ENCODE assay signal across 18 mouse cellular contexts in genomic region chr19:46399372-46399771, GRCm38 (mm10). TPM values are rescaled to one million over a fixed set of nuclear protein-coding genes. Genes with fewer than 3 reads are reported as not detected.
DNase-seq lines count a peak whose midpoint lies in the region; ATAC-seq and TF ChIP-seq lines count a peak whose summit lies in the region.
"Had no signal": no experiment of that assay in that cellular context is flagged by ENCODE, and none has a peak within 500 bp of the region (broad histone marks: within the 10 kb centered on the region; RNA-seq: fewer than 3 reads in every experiment).

No protein-coding gene starts in this region.

- ATAC-seq in forebrain, embryonic 15.5 days (replicated peaks), result no peak
- ATAC-seq in forebrain, embryonic 16.5 days, result no peak
- no peak for ATAC-seq in intestine, embryonic 16.5 days
- no peak for ATAC-seq in intestine, embryonic 15.5 days
- ATAC-seq in lung, postnatal 0 days, result no peak
- no peak for ATAC-seq in limb, embryonic 15.5 days (ENCODE audit: insufficient number of reproducible peaks, low FRiP score, low TSS enrichment, low read depth)
- ATAC-seq: forebrain, postnatal 0 days; liver, postnatal 0 days had no signal

- H3K27ac ChIP-seq in forebrain, embryonic 15.5 days (replicated peaks), result no peak overlapping the region
- no peak overlapping the region for H3K27ac ChIP-seq in forebrain, embryonic 16.5 days (ENCODE audit: low read length)
- no peak overlapping the region for H3K27ac ChIP-seq in intestine, embryonic 16.5 days (ENCODE audit: low read length)
- no peak overlapping the region for H3K27ac ChIP-seq in intestine, embryonic 15.5 days
- 0 out of 2 replicates have a peak overlapping the region, but pooled peaks have one; percentile 20 for H3K27ac ChIP-seq in lung, postnatal 0 days (ENCODE audit: low read length)
- peak overlapping the region; percentile 28; the same call in 1 of the 2 replicates for H3K27ac ChIP-seq in limb, embryonic 15.5 days
- H3K27ac ChIP-seq: hindbrain, embryonic 15.5 days; midbrain, embryonic 12.5 days had no signal

- no peak overlapping the region for H3K4me2 ChIP-seq in forebrain, embryonic 15.5 days (replicated peaks)
- no peak overlapping the region for H3K4me2 ChIP-seq in forebrain, embryonic 16.5 days (ENCODE audit: low read length)
- H3K4me2 ChIP-seq in intestine, embryonic 16.5 days (ENCODE audit: low read depth, low read length), result no peak overlapping the region
- no peak overlapping the region for H3K4me2 ChIP-seq in intestine, embryonic 15.5 days (replicated peaks)
- H3K4me2 ChIP-seq in lung, postnatal 0 days (replicated peaks; ENCODE audit: low read depth, low read length), result no peak overlapping the region
- H3K4me2 ChIP-seq in limb, embryonic 15.5 days, result no peak overlapping the region

- peaks cover 33% of the 10 kb centered on the region for H3K4me1 ChIP-seq in forebrain, embryonic 15.5 days
- H3K4me1 ChIP-seq in forebrain, embryonic 16.5 days (replicated peaks; ENCODE audit: control insufficient read depth, insufficient read depth, low read length), result peaks cover 24% of the 10 kb centered on the region
- H3K4me1 ChIP-seq in intestine, embryonic 16.5 days (ENCODE audit: control insufficient read depth, insufficient read depth, low read length), result peaks cover 25% of the 10 kb centered on the region
- peaks cover 19% of the 10 kb centered on the region for H3K4me1 ChIP-seq in intestine, embryonic 15.5 days (replicated peaks)
- H3K4me1 ChIP-seq in lung, postnatal 0 days (ENCODE audit: insufficient read depth, low read depth, low read length), result peaks cover 13% of the 10 kb centered on the region
- peaks cover 36% of the 10 kb centered on the region for H3K4me1 ChIP-seq in limb, embryonic 15.5 days

- no peaks in the 10 kb centered on the region for H3K9me3 ChIP-seq in forebrain, embryonic 15.5 days
- H3K9me3 ChIP-seq in forebrain, embryonic 16.5 days (ENCODE audit: control insufficient read depth, low read length), result no peaks in the 10 kb centered on the region
- no peaks in the 10 kb centered on the region for H3K9me3 ChIP-seq in intestine, embryonic 16.5 days (ENCODE audit: control insufficient read depth, low read length)
- no peaks in the 10 kb centered on the region for H3K9me3 ChIP-seq in intestine, embryonic 15.5 days
- no peaks in the 10 kb centered on the region for H3K9me3 ChIP-seq in lung, postnatal 0 days (ENCODE audit: low read length)
- H3K9me3 ChIP-seq in limb, embryonic 15.5 days, result no peaks in the 10 kb centered on the region
- H3K9me3 ChIP-seq: hindbrain, embryonic 15.5 days; midbrain, embryonic 12.5 days had no signal

- no peak for TF ChIP-seq CTCF in lung, postnatal 0 days (IDR thresholded peaks at IDR 0.05)

- H3K9ac ChIP-seq in forebrain, embryonic 15.5 days (replicated peaks), result peak overlapping the region; percentile 13; the same call in 1 of the 2 replicates
- no peak overlapping the region for H3K9ac ChIP-seq in forebrain, embryonic 16.5 days (replicated peaks; ENCODE audit: low read depth, low read length)
- H3K9ac ChIP-seq in intestine, embryonic 16.5 days (ENCODE audit: low read depth, low read length), result peak overlapping the region; percentile 6; the same call in 1 of the 2 replicates
- H3K9ac ChIP-seq in intestine, embryonic 15.5 days, result no peak overlapping the region
- no peak overlapping the region for H3K9ac ChIP-seq in lung, postnatal 0 days (replicated peaks; ENCODE audit: low read depth)
- no peak overlapping the region for H3K9ac ChIP-seq in limb, embryonic 15.5 days
- H3K9ac ChIP-seq: forebrain, postnatal 0 days; liver, postnatal 0 days had no signal

- H3K4me3 ChIP-seq in forebrain, embryonic 15.5 days, result no peak overlapping the region
- H3K4me3 ChIP-seq in forebrain, embryonic 16.5 days (replicated peaks; ENCODE audit: low read length), result no peak overlapping the region
- no peak overlapping the region for H3K4me3 ChIP-seq in intestine, embryonic 16.5 days (ENCODE audit: low read length)
- no peak overlapping the region for H3K4me3 ChIP-seq in intestine, embryonic 15.5 days (replicated peaks)
- H3K4me3 ChIP-seq in lung, postnatal 0 days (ENCODE audit: low read depth, low read length), result no peak overlapping the region
- H3K4me3 ChIP-seq in limb, embryonic 15.5 days, result no peak overlapping the region

- WGBS in forebrain, embryonic 15.5 days, result 89% methylated on average over 6 of the region's 6 CpGs
- WGBS in forebrain, embryonic 16.5 days, result 86% methylated on average over 6 of the region's 6 CpGs
- 86% methylated on average over 6 of the region's 6 CpGs for WGBS in intestine, embryonic 16.5 days
- WGBS in intestine, embryonic 15.5 days, result 85% methylated on average over 6 of the region's 6 CpGs
- 75% methylated on average over 6 of the region's 6 CpGs for WGBS in lung, postnatal 0 days
- WGBS in limb, embryonic 15.5 days, result 72% methylated on average over 6 of the region's 6 CpGs

- TF ChIP-seq EP300 in lung, postnatal 0 days (IDR thresholded peaks at IDR 0.05), result no peak

- no peaks in the 10 kb centered on the region for H3K27me3 ChIP-seq in forebrain, embryonic 15.5 days
- H3K27me3 ChIP-seq in forebrain, embryonic 16.5 days (replicated peaks; ENCODE audit: control insufficient read depth, insufficient read depth, low read length), result no peaks in the 10 kb centered on the region
- no peaks in the 10 kb centered on the region for H3K27me3 ChIP-seq in intestine, embryonic 16.5 days (replicated peaks; ENCODE audit: control insufficient read depth, insufficient read depth, low read length)
- no peaks in the 10 kb centered on the region for H3K27me3 ChIP-seq in intestine, embryonic 15.5 days (replicated peaks)
- no peaks in the 10 kb centered on the region for H3K27me3 ChIP-seq in lung, postnatal 0 days (replicated peaks; ENCODE audit: insufficient read depth, low read length)
- H3K27me3 ChIP-seq in limb, embryonic 15.5 days, result no peaks in the 10 kb centered on the region
- H3K27me3 ChIP-seq: hindbrain, embryonic 15.5 days; midbrain, embryonic 12.5 days had no signal

- peaks cover 14% of the 10 kb centered on the region for H3K36me3 ChIP-seq in forebrain, embryonic 15.5 days
- peaks cover 4% of the 10 kb centered on the region for H3K36me3 ChIP-seq in forebrain, embryonic 16.5 days (ENCODE audit: control insufficient read depth, insufficient read depth)
- peaks cover 12% of the 10 kb centered on the region; the same call in 1 of the 2 replicates for H3K36me3 ChIP-seq in intestine, embryonic 16.5 days (ENCODE audit: control insufficient read depth, insufficient read depth, low read length)
- H3K36me3 ChIP-seq in intestine, embryonic 15.5 days, result peaks cover 3% of the 10 kb centered on the region; the same call in 1 of the 2 replicates
- peaks cover 10% of the 10 kb centered on the region; the same call in 1 of the 2 replicates for H3K36me3 ChIP-seq in lung, postnatal 0 days (ENCODE audit: insufficient read depth, low read length)
- H3K36me3 ChIP-seq in limb, embryonic 15.5 days, result peaks cover 25% of the 10 kb centered on the region

- DNase-seq in lung, postnatal 0 days (ENCODE audit: low spot score), result no peak
- DNase-seq in lung, postnatal 4 days, result no peak
- DNase-seq in layer of hippocampus, postnatal 10 days (ENCODE audit: low spot score in 2 of 2), result no peak
- DNase-seq: adrenal gland, adult 8-10 months; cerebellum, adult 9-10 months; embryo, embryonic 11 days; forebrain, postnatal 0 days; gastrocnemius, postnatal 14 days; liver, postnatal 0 days; right cerebral cortex, adult 18-20 months had no signal

RNA-seq across cellular contexts. Expression of gene Sufu, which starts 2.7 kb away (rescaled TPM):
- polyA plus RNA-seq in forebrain, embryonic 15.5 days (2015; fragmentation: Nextera tagmentation; extraction: Ambion mirVana), result 28.9 and 30.5 TPM in 2 replicates
- 26.4 and 32.3 TPM in 2 replicates for polyA plus RNA-seq in forebrain, embryonic 16.5 days (2015; fragmentation: Nextera tagmentation; extraction: Ambion mirVana)
- polyA plus RNA-seq in intestine, embryonic 16.5 days (2015; fragmentation: Nextera tagmentation; extraction: Ambion mirVana), result 20.5 and 20.7 TPM in 2 replicates
- polyA plus RNA-seq in intestine, embryonic 15.5 days (2015; fragmentation: Nextera tagmentation; extraction: Ambion mirVana), result 20.7 and 21.4 TPM in 2 replicates
- 13.1 and 14.2 TPM in 2 replicates for polyA plus RNA-seq in lung, postnatal 0 days (2015; fragmentation: Nextera tagmentation; extraction: Ambion mirVana)
- 32.8 and 33.6 TPM in 2 replicates for polyA plus RNA-seq in limb, embryonic 15.5 days (2015; fragmentation: Nextera tagmentation; extraction: Ambion mirVana)
- 10 to 100 TPM; 20.8 to 21.9 TPM for total RNA-seq in layer of hippocampus, postnatal 10 days (2021)

RNA-seq across cellular contexts. Expression of gene Actr1a, which starts 3.8 kb away (rescaled TPM):
- polyA plus RNA-seq in forebrain, embryonic 15.5 days (2015; fragmentation: Nextera tagmentation; extraction: Ambion mirVana), result 374 and 380 TPM in 2 replicates
- polyA plus RNA-seq in forebrain, embryonic 16.5 days (2015; fragmentation: Nextera tagmentation; extraction: Ambion mirVana), result 400 and 401 TPM in 2 replicates
- polyA plus RNA-seq in intestine, embryonic 16.5 days (2015; fragmentation: Nextera tagmentation; extraction: Ambion mirVana), result 116 and 119 TPM in 2 replicates
- 114 and 118 TPM in 2 replicates for polyA plus RNA-seq in intestine, embryonic 15.5 days (2015; fragmentation: Nextera tagmentation; extraction: Ambion mirVana)
- 98.2 and 104 TPM in 2 replicates for polyA plus RNA-seq in lung, postnatal 0 days (2015; fragmentation: Nextera tagmentation; extraction: Ambion mirVana)
- 145 and 156 TPM in 2 replicates for polyA plus RNA-seq in limb, embryonic 15.5 days (2015; fragmentation: Nextera tagmentation; extraction: Ambion mirVana)
- 100 to 1,000 TPM; 233 to 238 TPM for total RNA-seq in layer of hippocampus, postnatal 10 days (2021)

RNA-seq across cellular contexts. Expression of gene 2310034G01Rik, which starts 49.3 kb away (rescaled TPM):
- 2.5 and 2.6 TPM in 2 replicates for polyA plus RNA-seq in forebrain, embryonic 15.5 days (2015; fragmentation: Nextera tagmentation; extraction: Ambion mirVana)
- polyA plus RNA-seq in forebrain, embryonic 16.5 days (2015; fragmentation: Nextera tagmentation; extraction: Ambion mirVana), result 2.1 and 3.0 TPM in 2 replicates
- polyA plus RNA-seq in intestine, embryonic 16.5 days (2015; fragmentation: Nextera tagmentation; extraction: Ambion mirVana), result 1.3 and 1.5 TPM in 2 replicates
- polyA plus RNA-seq in intestine, embryonic 15.5 days (2015; fragmentation: Nextera tagmentation; extraction: Ambion mirVana), result 1.1 and 1.7 TPM in 2 replicates
- polyA plus RNA-seq in lung, postnatal 0 days (2015; fragmentation: Nextera tagmentation; extraction: Ambion mirVana), result 5.0 and 7.1 TPM in 2 replicates
- 1.5 and 2.1 TPM in 2 replicates for polyA plus RNA-seq in limb, embryonic 15.5 days (2015; fragmentation: Nextera tagmentation; extraction: Ambion mirVana)
- 1 to 10 TPM in 1 of 2 experiments, under 1 TPM in 1; 0.89 to 1.3 TPM for total RNA-seq in layer of hippocampus, postnatal 10 days (2021)
- total RNA-seq: neutrophil, adult 5-6 weeks had no signal

RNA-seq across cellular contexts. Expression of gene Mfsd13a, which starts 58.5 kb away (rescaled TPM):
- polyA plus RNA-seq in forebrain, embryonic 15.5 days (2015; fragmentation: Nextera tagmentation; extraction: Ambion mirVana), result 8.7 and 9.3 TPM in 2 replicates
- 12.2 and 12.3 TPM in 2 replicates for polyA plus RNA-seq in forebrain, embryonic 16.5 days (2015; fragmentation: Nextera tagmentation; extraction: Ambion mirVana)
- 16.2 and 16.3 TPM in 2 replicates for polyA plus RNA-seq in intestine, embryonic 16.5 days (2015; fragmentation: Nextera tagmentation; extraction: Ambion mirVana)
- 13.5 and 14.2 TPM in 2 replicates for polyA plus RNA-seq in intestine, embryonic 15.5 days (2015; fragmentation: Nextera tagmentation; extraction: Ambion mirVana)
- polyA plus RNA-seq in lung, postnatal 0 days (2015; fragmentation: Nextera tagmentation; extraction: Ambion mirVana), result 6.4 and 6.6 TPM in 2 replicates
- polyA plus RNA-seq in limb, embryonic 15.5 days (2015; fragmentation: Nextera tagmentation; extraction: Ambion mirVana), result 3.1 and 3.6 TPM in 2 replicates
- 10 to 100 TPM; 24.4 to 26.4 TPM for total RNA-seq in layer of hippocampus, postnatal 10 days (2021)
- total RNA-seq: neutrophil, adult 5-6 weeks had no signal

Comparison
In these comparisons a context has a peak if more than half of its experiments do, and no peak if none do; other contexts are left out.
1. H3K9ac ChIP-seq: peak in forebrain, embryonic 15.5 days (single experiment) and intestine, embryonic 16.5 days (single experiment); none in forebrain, embryonic 16.5 days (single experiment), intestine, embryonic 15.5 days (single experiment), lung, postnatal 0 days (single experiment) and limb, embryonic 15.5 days (single experiment).
2. H3K27ac ChIP-seq: peak in lung, postnatal 0 days (single experiment) and limb, embryonic 15.5 days (single experiment); none in forebrain, embryonic 15.5 days (single experiment), forebrain, embryonic 16.5 days (single experiment), intestine, embryonic 16.5 days (single experiment) and intestine, embryonic 15.5 days (single experiment).